Mouse (Mus musculus) macrophage (primary cell): ENCODE data around the gene Hoxb6. TPM values are rescaled to one million over a fixed set of nuclear protein-coding genes. Genes with fewer than 3 reads are reported as not detected.

ENCODE experiments used
- H3K27ac ChIP-seq: fragments of 350-480 bp; formaldehyde crosslinking; 2 replicates; pipeline ENCODE4 v1.9.0; 2021
- H3K36me3 ChIP-seq: fragments of 350-480 bp; formaldehyde crosslinking; 2 replicates; pipeline ENCODE4 v1.9.0; 2021; ENCODE audit errors: inconsistent target
- H3K4me3 ChIP-seq: fragments of 350-480 bp; formaldehyde crosslinking; 2 replicates; pipeline ENCODE4 v1.9.0; 2021; ENCODE audit errors: inconsistent target
- H3K79me2 ChIP-seq: fragments of 350-480 bp; formaldehyde crosslinking; 2 replicates; pipeline ENCODE4 v1.9.0; 2021; ENCODE audit errors: inconsistent target
- WGBS: methylation state at CpG from one replicate; pipeline ENCODE4 v1.1.7; 2026; ENCODE audit warnings: inconsistent platforms; ENCODE audit not compliant: missing documents; 5-methylcytosine and 5-hydroxymethylcytosine counted together
- polyA plus RNA-seq: library from polyadenylated mRNA; stranded (reverse); fragments of 250-400 nt; gene quantifications from 3 replicates; pipeline ENCODE4 v1.2.4, GENCODE M21; 2018; ENCODE audit warnings: inconsistent platforms

Gene Hoxb6
- polyA plus RNA-seq, 1 experiment from 2014 or later: not detected

GRCm38 (mm10) chr11:96263636-96264389, 28.5 kb upstream of the Hoxb6 start:
- Histone ChIP-seq H3K27ac (no peak overlapping the region), H3K36me3 (no peaks in the 10 kb centered on the region), H3K4me3 (no peak overlapping the region), H3K79me2 (no peaks in the 10 kb centered on the region)
- 46% methylated on average over 33 of the region's 33 CpGs for WGBS

GRCm38 (mm10) chr11:96264390-96265020, 27.8 kb upstream of the Hoxb6 start:
- WGBS: 87% methylated on average over 8 of the region's 8 CpGs
- Histone ChIP-seq H3K79me2 (no peaks in the 10 kb centered on the region), H3K36me3 (no peaks in the 10 kb centered on the region), H3K27ac (no peak overlapping the region), H3K4me3 (no peak overlapping the region)

- H3K36me3 ChIP-seq: no peaks in the 10 kb centered on the region
- no peak overlapping the region for H3K4me3 ChIP-seq
- 54% methylated on average over 6 of the region's 7 CpGs for WGBS
- H3K79me2 ChIP-seq: no peaks in the 10 kb centered on the region
- H3K27ac ChIP-seq: no peak overlapping the region
These were observed 26.3 kb upstream of the Hoxb6 start for GRCm38 (mm10) chr11:96265954-96266353.

GRCm38 (mm10) chr11:96267021-96267920, 25.0 kb upstream of the Hoxb6 start:
- Histone ChIP-seq H3K79me2 (no peaks in the 10 kb centered on the region), H3K4me3 (no peak overlapping the region), H3K27ac (no peak overlapping the region), H3K36me3 (no peaks in the 10 kb centered on the region)
- WGBS: 93% methylated on average over 7 of the region's 7 CpGs

- no peaks in the 10 kb centered on the region for H3K36me3 ChIP-seq
- no peak overlapping the region for H3K27ac ChIP-seq
- H3K79me2 ChIP-seq: no peaks in the 10 kb centered on the region
- no peak overlapping the region for H3K4me3 ChIP-seq
- 50% methylated on average over 1 of the region's 1 CpGs for WGBS
These were observed 24.1 kb upstream of the Hoxb6 start for GRCm38 (mm10) chr11:96268031-96268745.

GRCm38 (mm10) chr11:96269869-96270268, 22.4 kb upstream of the Hoxb6 start:
- WGBS: 4% methylated on average over 19 of the region's 19 CpGs
- H3K4me3 ChIP-seq: no peak overlapping the region
- no peak overlapping the region for H3K27ac ChIP-seq
- H3K36me3 ChIP-seq: no peaks in the 10 kb centered on the region
- H3K79me2 ChIP-seq: no peaks in the 10 kb centered on the region

GRCm38 (mm10) chr11:96270996-96271540, 21.2 kb upstream of the Hoxb6 start, which contains the start of gene Hoxb9:
Gene Hoxb9, plus strand, starts transcription at chr11:96271457.
- no peak within 1 kb of the TSS for H3K4me3 ChIP-seq
- H3K27ac ChIP-seq: no peak within 1 kb of the TSS
- H3K36me3 ChIP-seq: no peaks in the 10 kb centered on the region
- no peaks in the 10 kb centered on the region for H3K79me2 ChIP-seq
- WGBS: 2% methylated on average over 36 of the region's 40 CpGs

- WGBS: 2% methylated on average over 52 of the region's 52 CpGs
These were observed 20.7 kb upstream of the Hoxb6 start for GRCm38 (mm10) chr11:96271541-96272011.

GRCm38 (mm10) chr11:96272024-96272921, 20.0 kb upstream of the Hoxb6 start:
- whole genome bisulfite sequencing: 2% methylated on average over 42 of the region's 58 CpGs
- H3K4me3 ChIP-seq: no peak overlapping the region
- no peaks in the 10 kb centered on the region for H3K36me3 ChIP-seq
- no peaks in the 10 kb centered on the region for H3K79me2 ChIP-seq
- H3K27ac ChIP-seq: no peak overlapping the region

More at GRCm38 (mm10) chr11:96271541-96272011, 20.7 kb upstream of the Hoxb6 start:
- H3K4me3 ChIP-seq: no peak overlapping the region
- H3K27ac ChIP-seq: no peak overlapping the region
- no peaks in the 10 kb centered on the region for H3K79me2 ChIP-seq
- no peaks in the 10 kb centered on the region for H3K36me3 ChIP-seq

- H3K27ac ChIP-seq: no peak overlapping the region
- no peak overlapping the region for H3K4me3 ChIP-seq
- H3K79me2 ChIP-seq: no peaks in the 10 kb centered on the region
- 63% methylated on average over 10 of the region's 10 CpGs for WGBS
- no peaks in the 10 kb centered on the region for H3K36me3 ChIP-seq
These were observed 17.8 kb upstream of the Hoxb6 start for GRCm38 (mm10) chr11:96274428-96274827.

GRCm38 (mm10) chr11:96275896-96276295, 16.4 kb upstream of the Hoxb6 start:
- Histone ChIP-seq H3K4me3 (no peak overlapping the region), H3K79me2 (no peaks in the 10 kb centered on the region), H3K27ac (no peak overlapping the region), H3K36me3 (no peaks in the 10 kb centered on the region)
- WGBS: 49% methylated on average over 4 of the region's 4 CpGs

GRCm38 (mm10) chr11:96277151-96278044, 14.9 kb upstream of the Hoxb6 start:
- 4% methylated on average over 34 of the region's 35 CpGs for WGBS
- H3K27ac ChIP-seq: no peak overlapping the region
- no peak overlapping the region for H3K4me3 ChIP-seq

More at GRCm38 (mm10) chr11:96277151-96278044, 14.9 kb upstream of the Hoxb6 start:
- no peaks in the 10 kb centered on the region for H3K79me2 ChIP-seq
- no peaks in the 10 kb centered on the region for H3K36me3 ChIP-seq
